Mouse (Mus musculus) testis, adult 2 months (tissue): ENCODE data around the gene Topaz1. TPM values are rescaled to one million over a fixed set of nuclear protein-coding genes. Genes with fewer than 3 reads are reported as not detected.

Source experiments
- H3K27ac ChIP-seq: fragments of 200-500 bp; 2 replicates; pipeline ENCODE4 v1.5.1; 2012; ENCODE audit warnings: low read depth, low read length; ENCODE audit not compliant: control insufficient read depth, insufficient read depth
- H3K27me3 ChIP-seq: fragments of 200-500 bp; 2 replicates; pipeline ENCODE4 v1.6.1; 2012; ENCODE audit warnings: mild to moderate bottlenecking, low read length, moderate library complexity; ENCODE audit not compliant: control insufficient read depth, insufficient read depth
- H3K36me3 ChIP-seq: fragments of 200-500 bp; 2 replicates; pipeline ENCODE4 v1.6.1; 2012; ENCODE audit warnings: mild to moderate bottlenecking, low read length; ENCODE audit not compliant: control insufficient read depth, insufficient read depth
- H3K4me1 ChIP-seq: fragments of 200-500 bp; 2 replicates; pipeline ENCODE4 v1.6.1; 2012; ENCODE audit warnings: low read length; ENCODE audit not compliant: control insufficient read depth, insufficient read depth
- H3K4me3 ChIP-seq: fragments of 200-500 bp; 2 replicates; pipeline ENCODE4 v1.5.1; 2012; ENCODE audit warnings: low read depth, mild to moderate bottlenecking, low read length, moderate library complexity, mixed read lengths; ENCODE audit not compliant: control insufficient read depth
- CTCF ChIP-seq: fragments of 200-500 bp; IDR thresholded peaks from 2 replicates; pipeline ENCODE4 v1.5.1; 2012; ENCODE audit warnings: low read depth, mild to moderate bottlenecking, inconsistent platforms, low read length, moderate library complexity; ENCODE audit not compliant: control insufficient read depth, insufficient read depth, insufficient replicate concordance
- POLR2A ChIP-seq: fragments of 200-500 bp; IDR thresholded peaks from 2 replicates; pipeline ENCODE4 v1.6.1; 2012; ENCODE audit warnings: low read depth, mild to moderate bottlenecking, inconsistent platforms, low read length, moderate library complexity; ENCODE audit not compliant: control insufficient read depth
- polyA plus RNA-seq: library from polyadenylated mRNA; depleted of rRNA; stranded (reverse); fragments of >200 nt; gene quantifications from 2 replicates; pipeline ENCODE4 v1.2.3, GENCODE M21; 2012

Topaz1 gene
- polyA plus RNA-seq, 1 experiment = 4.7 TPM

DNA sequence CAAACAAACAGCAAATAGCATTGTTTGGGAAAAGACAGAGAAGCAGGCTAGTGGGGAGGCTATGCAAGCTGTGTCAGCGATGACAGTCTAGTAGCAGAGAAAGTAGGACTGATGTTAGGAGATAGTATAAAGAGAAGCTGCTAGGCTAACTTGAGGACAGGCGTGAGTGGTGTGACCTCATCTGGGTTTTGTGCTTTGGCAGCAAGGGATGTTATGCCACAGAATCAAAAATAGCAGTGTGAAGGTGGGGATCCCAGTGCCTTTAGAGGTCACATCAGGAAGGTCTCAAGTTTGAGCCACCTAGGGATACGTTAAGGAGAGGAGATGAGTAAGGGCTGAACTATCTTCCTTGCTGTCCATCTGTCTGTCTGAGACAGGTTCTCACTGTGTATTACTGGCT, 63.1 kb downstream of the Topaz1 start:
- no peaks in the 10 kb centered on the region for H3K4me1 ChIP-seq
- no peak for TF ChIP-seq CTCF
- TF ChIP-seq POLR2A = no peak
- H3K36me3 ChIP-seq = peaks cover 1% of the 10 kb centered on the region; the same call in 1 of the 2 replicates
- no peak overlapping the region for H3K27ac ChIP-seq
- no peaks in the 10 kb centered on the region for H3K27me3 ChIP-seq
- no peak overlapping the region for H3K4me3 ChIP-seq

DNA sequence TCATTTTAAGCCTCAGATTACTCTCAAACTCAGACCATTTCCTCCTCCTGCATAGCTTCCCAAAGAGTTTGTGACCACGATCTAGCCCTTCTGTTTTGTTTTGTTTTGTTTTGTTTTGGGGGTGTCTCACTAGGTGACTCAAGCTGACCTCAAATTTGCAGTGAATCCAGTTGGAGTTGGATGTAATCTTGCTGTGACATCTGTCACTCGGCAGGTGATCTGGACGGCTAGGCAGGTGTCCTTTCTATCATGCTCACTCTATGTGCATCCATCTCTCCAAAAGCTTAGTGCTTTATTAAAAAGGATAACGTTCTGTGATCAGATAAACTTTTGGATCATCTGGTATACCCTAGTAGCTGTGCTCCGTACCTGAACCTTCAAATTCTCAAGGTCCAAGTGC, 65.2 kb downstream of the Topaz1 start:
- H3K27me3 ChIP-seq = no peaks in the 10 kb centered on the region
- H3K4me3 ChIP-seq = no peak overlapping the region
- H3K4me1 ChIP-seq = no peaks in the 10 kb centered on the region
- peaks cover 3% of the 10 kb centered on the region; the same call in 1 of the 2 replicates for H3K36me3 ChIP-seq
- no peak overlapping the region for H3K27ac ChIP-seq
- TF ChIP-seq POLR2A (no peak), CTCF (no peak)

DNA sequence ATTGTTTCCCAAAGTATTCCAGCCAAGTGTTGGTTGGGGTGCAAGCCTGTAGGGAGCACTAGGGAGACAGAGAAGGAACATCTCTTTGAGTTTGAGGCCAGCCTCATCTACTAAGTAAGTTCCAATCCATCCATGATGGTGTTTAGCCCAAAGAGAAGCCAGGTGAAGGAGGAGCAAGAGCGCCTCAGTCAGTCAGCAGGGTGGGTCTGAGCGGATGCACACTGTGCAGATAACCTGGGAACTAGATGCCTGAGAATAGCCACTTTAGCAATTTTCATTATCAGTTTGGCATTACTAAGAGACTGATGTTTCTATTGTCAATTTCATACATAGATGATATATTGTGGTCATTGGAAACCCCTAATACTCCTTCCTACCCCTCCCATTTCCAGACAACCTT, 67.6 kb downstream of the Topaz1 start:
- Histone ChIP-seq H3K36me3 (peaks cover 3% of the 10 kb centered on the region; the same call in 1 of the 2 replicates), H3K27ac (no peak overlapping the region), H3K27me3 (no peaks in the 10 kb centered on the region), H3K4me3 (no peak overlapping the region), H3K4me1 (no peaks in the 10 kb centered on the region)
- TF ChIP-seq CTCF = no peak
- no peak for TF ChIP-seq POLR2A

- Histone ChIP-seq H3K36me3 (peaks cover 2% of the 10 kb centered on the region; the same call in 1 of the 2 replicates), H3K27ac (no peak overlapping the region), H3K4me1 (no peaks in the 10 kb centered on the region), H3K27me3 (no peaks in the 10 kb centered on the region), H3K4me3 (no peak overlapping the region)
- TF ChIP-seq POLR2A (no peak), CTCF (no peak)
Measured at GRCm38 (mm10) chr9:122815239-122815851, 68.2 kb downstream of the Topaz1 start.

GRCm38 (mm10) chr9:122823374-122824017, 76.3 kb downstream of the Topaz1 start:
- no peak overlapping the region for H3K27ac ChIP-seq
- H3K36me3 ChIP-seq = no peaks in the 10 kb centered on the region; the same call in 1 of the 2 replicates
- no peak for TF ChIP-seq CTCF
- no peaks in the 10 kb centered on the region for H3K4me1 ChIP-seq
- no peak overlapping the region for H3K4me3 ChIP-seq
- H3K27me3 ChIP-seq = no peaks in the 10 kb centered on the region

GRCm38 (mm10) chr9:122826743-122827142, 79.6 kb downstream of the Topaz1 start:
- no peaks in the 10 kb centered on the region; the same call in 1 of the 2 replicates for H3K36me3 ChIP-seq
- no peak overlapping the region for H3K4me3 ChIP-seq
- no peaks in the 10 kb centered on the region for H3K4me1 ChIP-seq
- no peaks in the 10 kb centered on the region for H3K27me3 ChIP-seq
- TF ChIP-seq POLR2A (no peak), CTCF (no peak)
- no peak overlapping the region for H3K27ac ChIP-seq

- no peak overlapping the region for H3K27ac ChIP-seq
- H3K36me3 ChIP-seq = no peaks in the 10 kb centered on the region; the same call in 1 of the 2 replicates
- TF ChIP-seq POLR2A (no peak), CTCF (no peak)
- no peaks in the 10 kb centered on the region for H3K27me3 ChIP-seq
- H3K4me1 ChIP-seq = no peaks in the 10 kb centered on the region
- no peak overlapping the region for H3K4me3 ChIP-seq
Measured at GRCm38 (mm10) chr9:122829826-122830380, 82.8 kb downstream of the Topaz1 start.
